Mouse (Mus musculus) liver, postnatal 0 days (tissue): ENCODE measurements at regions not wholly inside any gene's neighbourhood (a gene's known extent, or its start where the extent isn't known, plus 50 kb on each side); places are given as distances from the start of the nearest gene placed in this dataset. TPM values are rescaled to one million over a fixed set of nuclear protein-coding genes. Genes with fewer than 3 reads are reported as not detected.

Experiments used
- ATAC-seq: fragments of 200-750 bp; cut with Nextera tagmentation; 2 replicates; pipeline ENCODE4 v1.8.0; 2017; ENCODE audit warnings: mild to moderate bottlenecking, moderate library complexity
- DNase-seq: peaks from one replicate; pipeline ENCODE4 v3.0.0-alpha.2; 2016
- H3K27ac ChIP-seq: fragments of 300-500 bp; sonication (generic); 2 replicates; pipeline ENCODE4 v1.5.1; 2014; ENCODE audit warnings: antibody characterized with exemption, moderate library complexity, mild to moderate bottlenecking, low read depth
- H3K27me3 ChIP-seq: fragments of 300-500 bp; sonication (generic); 2 replicates; pipeline ENCODE4 v1.6.1; 2014; ENCODE audit warnings: low read length, control low read depth, mixed read lengths; ENCODE audit not compliant: insufficient read depth
- H3K36me3 ChIP-seq: fragments of 300-500 bp; sonication (generic); replicated peaks from 2 replicates; pipeline ENCODE4 v1.6.1; 2014; ENCODE audit warnings: mild to moderate bottlenecking, control low read depth, low read length, moderate library complexity, mixed read lengths; ENCODE audit not compliant: insufficient read depth
- H3K4me1 ChIP-seq: fragments of 300-500 bp; sonication (generic); 2 replicates; pipeline ENCODE4 v1.6.1; 2014; ENCODE audit warnings: antibody characterized with exemption, mild to moderate bottlenecking, control low read depth; ENCODE audit not compliant: insufficient read depth
- H3K4me2 ChIP-seq: fragments of 300-500 bp; sonication (generic); 2 replicates; pipeline ENCODE4 v1.6.1; 2014; ENCODE audit warnings: low read depth, mild to moderate bottlenecking, low read length, moderate library complexity, mixed read lengths
- H3K4me3 ChIP-seq: fragments of 300-500 bp; sonication (generic); 2 replicates; pipeline ENCODE4 v1.5.1; 2014; ENCODE audit warnings: low read depth, low read length
- H3K9ac ChIP-seq: fragments of 300-500 bp; sonication (generic); replicated peaks from 2 replicates; pipeline ENCODE4 v1.6.1; 2014; ENCODE audit warnings: mild to moderate bottlenecking, moderate library complexity
- H3K9me3 ChIP-seq: fragments of 300-500 bp; sonication (generic); 2 replicates; pipeline ENCODE4 v1.6.1; 2016; ENCODE audit warnings: mild to moderate bottlenecking, control low read depth, low read length, mixed read lengths
- CTCF ChIP-seq: sonication (generic); IDR thresholded peaks from 2 replicates; pipeline ENCODE4 v1.5.1; 2016; ENCODE audit warnings: antibody characterized with exemption, low read depth
- EP300 ChIP-seq: IDR thresholded peaks from 2 replicates; pipeline ENCODE4 v1.6.1; 2016; ENCODE audit warnings: antibody characterized with exemption, low read depth, mild to moderate bottlenecking
- WGBS: fragments of 180-500 bp; shearing (Covaris S2); extraction: QIAGEN DNeasy Blood & Tissue Kit; methylation state at CpG from one replicate; pipeline ENCODE4 v1.1.7; 2014; ENCODE audit not compliant: insufficient replicate concordance; 5-methylcytosine and 5-hydroxymethylcytosine counted together
- microRNA-seq: library from miRNA; unstranded; fragments of <30 nt; microRNA quantifications from one replicate; pipeline ENCODE4, GENCODE M21; 2016

- Histone ChIP-seq H3K36me3 (no peaks in the 10 kb centered on the region), H3K27ac (no peak overlapping the region), H3K27me3 (no peaks in the 10 kb centered on the region), H3K4me2 (no peak overlapping the region), H3K9ac (no peak overlapping the region), H3K4me3 (no peak overlapping the region), H3K4me1 (no peaks in the 10 kb centered on the region), H3K9me3 (no peaks in the 10 kb centered on the region)
- DNase-seq (no peak), ATAC-seq (no peak)
- no peak for TF ChIP-seq EP300
- no peak for TF ChIP-seq CTCF
These were observed 109.4 kb upstream of the Tusc1 start for GRCm38 (mm10) chr4:93444666-93445065.

DNA sequence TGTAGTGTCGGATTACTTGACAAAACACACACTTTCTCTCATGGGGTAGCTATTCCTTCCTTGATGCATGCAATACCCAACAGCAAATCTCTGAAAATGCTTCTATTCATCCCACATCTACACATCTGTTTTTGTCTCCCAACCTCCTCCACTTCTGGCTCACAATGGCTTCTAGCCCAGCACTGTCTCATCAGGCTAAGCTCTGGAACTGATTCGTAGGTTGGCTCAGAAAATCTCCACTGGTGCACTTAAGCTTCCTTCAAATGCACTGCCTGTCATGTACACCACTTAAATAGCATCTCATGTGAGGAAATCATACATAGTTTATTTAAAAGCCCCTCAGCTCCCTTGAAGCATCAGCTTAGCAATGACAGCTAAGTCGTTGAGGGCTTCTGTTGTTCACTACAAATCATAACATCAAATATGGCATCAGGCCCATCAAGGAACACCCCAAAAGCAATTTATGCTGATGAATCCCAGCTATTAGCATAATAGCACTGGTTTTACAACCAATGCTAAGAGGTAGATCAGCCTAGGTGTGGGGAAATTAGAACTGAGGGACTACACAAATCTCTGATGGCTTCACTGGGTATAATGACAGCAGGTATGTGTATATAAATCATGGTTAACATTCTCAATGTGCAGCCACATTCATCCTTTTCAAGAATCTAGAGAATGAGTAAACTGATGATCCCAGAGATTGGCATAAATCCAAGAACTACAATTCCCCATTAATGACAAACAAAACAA lies 103.5 kb upstream of the Tusc1 start:
- H3K9me3 ChIP-seq = no peaks in the 10 kb centered on the region
- no peak overlapping the region for H3K27ac ChIP-seq
- no peak overlapping the region for H3K4me3 ChIP-seq
- H3K9ac ChIP-seq = no peak overlapping the region
- DNase-seq = no peak
- no peaks in the 10 kb centered on the region for H3K4me1 ChIP-seq
- no peak for ATAC-seq
- no peaks in the 10 kb centered on the region for H3K36me3 ChIP-seq
- H3K4me2 ChIP-seq = no peak overlapping the region
- 68% methylated on average over 3 of the region's 3 CpGs for WGBS
- no peaks in the 10 kb centered on the region for H3K27me3 ChIP-seq
- TF ChIP-seq CTCF = no peak
- no peak for TF ChIP-seq EP300

GRCm38 (mm10) chr4:93437386-93438130 lies 102.2 kb upstream of the Tusc1 start:
- Histone ChIP-seq H3K4me1 (no peaks in the 10 kb centered on the region), H3K4me3 (no peak overlapping the region), H3K36me3 (no peaks in the 10 kb centered on the region), H3K9ac (no peak overlapping the region), H3K9me3 (no peaks in the 10 kb centered on the region), H3K27me3 (no peaks in the 10 kb centered on the region), H3K4me2 (no peak overlapping the region), H3K27ac (no peak overlapping the region)
- no peak for DNase-seq
- WGBS = 50% methylated on average over 3 of the region's 3 CpGs
- ATAC-seq = no peak
- no peak for TF ChIP-seq EP300
- TF ChIP-seq CTCF = no peak

DNA sequence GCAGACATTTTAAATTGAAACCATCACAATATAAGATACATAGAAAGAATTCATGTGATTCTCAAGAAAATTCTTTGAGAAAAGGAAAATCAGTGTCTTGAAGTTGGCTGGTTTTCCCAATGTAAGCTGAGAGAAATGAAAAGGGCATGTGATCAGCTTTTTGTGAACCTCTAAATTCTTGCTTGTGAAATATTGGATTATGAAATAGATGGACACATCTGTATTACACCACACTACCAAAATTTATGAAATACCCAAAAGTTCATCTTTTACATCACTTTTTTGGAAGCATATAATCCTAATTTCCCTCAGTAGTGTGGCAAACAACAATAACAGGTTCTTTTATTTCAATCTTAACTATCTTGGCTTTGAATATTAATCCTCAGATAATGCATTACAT lies 77.4 kb upstream of the Tusc1 start:
- ATAC-seq = no peak
- Histone ChIP-seq H3K36me3 (no peaks in the 10 kb centered on the region), H3K9ac (no peak overlapping the region), H3K4me2 (no peak overlapping the region), H3K4me3 (no peak overlapping the region), H3K9me3 (no peaks in the 10 kb centered on the region), H3K27me3 (no peaks in the 10 kb centered on the region), H3K27ac (no peak overlapping the region), H3K4me1 (no peaks in the 10 kb centered on the region)
- TF ChIP-seq CTCF (no peak), EP300 (no peak)
- no peak for DNase-seq

GRCm38 (mm10) chr4:93406876-93407275 lies 71.6 kb upstream of the Tusc1 start:
- Histone ChIP-seq H3K4me1 (no peaks in the 10 kb centered on the region), H3K27ac (no peak overlapping the region), H3K36me3 (no peaks in the 10 kb centered on the region), H3K9me3 (no peaks in the 10 kb centered on the region), H3K4me3 (no peak overlapping the region), H3K4me2 (no peak overlapping the region), H3K9ac (no peak overlapping the region), H3K27me3 (no peaks in the 10 kb centered on the region)
- ATAC-seq (no peak), DNase-seq (no peak)
- WGBS = 64% methylated on average over 2 of the region's 2 CpGs
- TF ChIP-seq CTCF (no peak), EP300 (no peak)

GRCm38 (mm10) chr4:93400579-93400978 lies 65.3 kb upstream of the Tusc1 start:
- Histone ChIP-seq H3K27ac (no peak overlapping the region), H3K9me3 (no peaks in the 10 kb centered on the region), H3K9ac (no peak overlapping the region), H3K27me3 (no peaks in the 10 kb centered on the region), H3K4me1 (no peaks in the 10 kb centered on the region), H3K4me3 (no peak overlapping the region), H3K36me3 (no peaks in the 10 kb centered on the region), H3K4me2 (no peak overlapping the region)
- DNase-seq = no peak
- TF ChIP-seq CTCF (no peak), EP300 (no peak)
- ATAC-seq = no peak

Small RNA genes in the stretch of these regions (microRNA-seq; reads per million reads assigned to microRNA genes)
- not detected for gene Gm22619
